Mouse (Mus musculus) kidney, postnatal 0 days (tissue): ENCODE data around the gene Nudt2. TPM values are rescaled to one million over a fixed set of nuclear protein-coding genes. Genes with fewer than 3 reads are reported as not detected.
"Not testable (repeated sequence)": the region's sequence is repeated elsewhere in the genome, so short reads cannot be mapped to it uniquely, and the experiment has no call there.

Experiments
- ATAC-seq: fragments of 200-750 bp; cut with Nextera tagmentation; replicated peaks from 2 replicates; pipeline ENCODE4 v1.8.0; 2017; ENCODE audit warnings: low read depth, moderate number of reproducible peaks, moderate TSS enrichment, moderate library complexity; ENCODE audit not compliant: low FRiP score
- DNase-seq: peaks from one replicate; pipeline ENCODE4 v3.0.0-alpha.2; 2016; ENCODE audit warnings: low spot score
- H3K27ac ChIP-seq: fragments of 300-500 bp; sonication (generic); 2 replicates; pipeline ENCODE4 v1.5.1; 2014; ENCODE audit warnings: mild to moderate bottlenecking
- H3K27me3 ChIP-seq: fragments of 300-500 bp; sonication (generic); 2 replicates; pipeline ENCODE4 v1.6.1; 2014; ENCODE audit warnings: low read length, mixed read lengths; ENCODE audit not compliant: insufficient read depth
- H3K36me3 ChIP-seq: fragments of 300-500 bp; sonication (generic); 2 replicates; pipeline ENCODE4 v1.6.1; 2014; ENCODE audit warnings: low read length, mixed read lengths; ENCODE audit not compliant: insufficient read depth
- H3K4me1 ChIP-seq: fragments of 300-500 bp; sonication (generic); replicated peaks from 2 replicates; pipeline ENCODE4 v1.6.1; 2014; ENCODE audit warnings: antibody characterized with exemption, low read length, mixed read lengths; ENCODE audit not compliant: insufficient read depth
- H3K4me2 ChIP-seq: fragments of 300-500 bp; sonication (generic); 2 replicates; pipeline ENCODE4 v1.6.1; 2014; ENCODE audit warnings: mild to moderate bottlenecking, low read length, moderate library complexity, mixed read lengths
- H3K4me3 ChIP-seq: fragments of 300-500 bp; sonication (generic); replicated peaks from 2 replicates; pipeline ENCODE4 v1.5.1; 2014; ENCODE audit warnings: low read depth, low read length
- H3K9ac ChIP-seq: fragments of 300-500 bp; sonication (generic); 2 replicates; pipeline ENCODE4 v1.6.1; 2014; ENCODE audit warnings: low read depth, low read length
- H3K9me3 ChIP-seq: fragments of 300-500 bp; sonication (generic); replicated peaks from 2 replicates; pipeline ENCODE4 v1.6.1; 2016; ENCODE audit warnings: low read length, inconsistent platforms, mixed read lengths
- CTCF ChIP-seq: IDR thresholded peaks from 2 replicates; pipeline ENCODE4 v1.5.1; 2016; ENCODE audit warnings: antibody characterized with exemption, low read depth, mild to moderate bottlenecking, moderate library complexity
- WGBS: fragments of 180-500 bp; shearing (Covaris S2); extraction: QIAGEN DNeasy Blood & Tissue Kit; methylation state at CpG from one replicate; pipeline ENCODE4 v1.1.7; 2014; 5-methylcytosine and 5-hydroxymethylcytosine counted together
- polyA plus RNA-seq: library from polyadenylated mRNA; unstranded; fragments of >200 nt; fragmentation: Nextera tagmentation; extraction: Ambion mirVana; gene quantifications from 2 replicates; pipeline ENCODE4 v1.2.1, GENCODE M21; 2015

Nudt2 gene
- 57.2 and 61.7 TPM in 2 replicates for polyA plus RNA-seq

- peak within 1 kb of the TSS; percentile 70 for H3K9ac ChIP-seq
- H3K27ac ChIP-seq, result peak within 1 kb of the TSS; percentile 33; the same call in 1 of the 2 replicates
- H3K36me3 ChIP-seq, result no peaks in the 10 kb centered on the region
- TF ChIP-seq CTCF, result no peak
- peak; percentile 100 for DNase-seq
- no peaks in the 10 kb centered on the region for H3K27me3 ChIP-seq
- peak; percentile 98 for ATAC-seq
- under 1% methylated on average over 70 of the region's 70 CpGs for WGBS
- no peaks in the 10 kb centered on the region for H3K9me3 ChIP-seq
- 0 out of 2 replicates have a peak, but pooled peaks cover 2% of the 10 kb centered on the region for H3K4me1 ChIP-seq
- peak within 1 kb of the TSS; percentile 66 for H3K4me2 ChIP-seq
- H3K4me3 ChIP-seq, result peak within 1 kb of the TSS; percentile 60
Observed at GRCm38 (mm10) chr4:41464345-41465286, at the start of gene Nudt2, which contains the start of gene Kif24. Nudt2 (plus strand) TSS chr4:41465151. Kif24 (minus strand) TSS chr4:41464887.

- H3K4me2 ChIP-seq, result no peak overlapping the region
- no peaks in the 10 kb centered on the region for H3K27me3 ChIP-seq
- no peaks in the 10 kb centered on the region for H3K9me3 ChIP-seq
- H3K36me3 ChIP-seq, result no peaks in the 10 kb centered on the region
- no peak overlapping the region for H3K4me3 ChIP-seq
- no peak for DNase-seq
- no peak for TF ChIP-seq CTCF
- no peak for ATAC-seq
- no peaks in the 10 kb centered on the region for H3K4me1 ChIP-seq
- H3K27ac ChIP-seq, result no peak overlapping the region
- H3K9ac ChIP-seq, result no peak overlapping the region
Observed at GRCm38 (mm10) chr4:41416966-41417365, 48.0 kb upstream of the Nudt2 start.

- no peak overlapping the region for H3K9ac ChIP-seq
- TF ChIP-seq CTCF, result no peak
- H3K4me1 ChIP-seq, result no peaks in the 10 kb centered on the region
- 86% methylated on average over 5 of the region's 5 CpGs for WGBS
- H3K27me3 ChIP-seq, result no peaks in the 10 kb centered on the region
- H3K4me3 ChIP-seq, result no peak overlapping the region
- DNase-seq (no peak), ATAC-seq (no peak)
- no peaks in the 10 kb centered on the region for H3K36me3 ChIP-seq
- H3K27ac ChIP-seq, result no peak overlapping the region
- no peak overlapping the region for H3K4me2 ChIP-seq
- no peaks in the 10 kb centered on the region for H3K9me3 ChIP-seq
Observed at GRCm38 (mm10) chr4:41438931-41439330, 26.0 kb upstream of the Nudt2 start.

- WGBS, result 55% methylated on average over 4 of the region's 4 CpGs
- peak; percentile 1 for DNase-seq
- Histone ChIP-seq H3K4me3 (no peak overlapping the region), H3K27ac (no peak overlapping the region), H3K4me2 (no peak overlapping the region), H3K27me3 (no peaks in the 10 kb centered on the region), H3K9me3 (no peaks in the 10 kb centered on the region), H3K36me3 (no peaks in the 10 kb centered on the region), H3K9ac (no peak overlapping the region), H3K4me1 (no peaks in the 10 kb centered on the region)
- ATAC-seq, result no peak
- TF ChIP-seq CTCF, result no peak
Observed at GRCm38 (mm10) chr4:41442790-41443302, 22.1 kb upstream of the Nudt2 start.

GRCm38 (mm10) chr4:41447595-41447994 is 17.4 kb upstream of the Nudt2 start:
- no peak for DNase-seq
- 95% methylated on average over 3 of the region's 3 CpGs for WGBS

GRCm38 (mm10) chr4:41460690-41461089 is 4.3 kb upstream of the Nudt2 start:
- Histone ChIP-seq H3K4me1 (0 out of 2 replicates have a peak, but pooled peaks cover 2% of the 10 kb centered on the region), H3K4me3 (no peak overlapping the region), H3K9ac (no peak overlapping the region), H3K27me3 (no peaks in the 10 kb centered on the region), H3K9me3 (no peaks in the 10 kb centered on the region), H3K27ac (no peak overlapping the region), H3K4me2 (no peak overlapping the region), H3K36me3 (no peaks in the 10 kb centered on the region)
- WGBS, result 96% methylated on average over 1 of the region's 1 CpGs
- DNase-seq (no peak), ATAC-seq (no peak)
- TF ChIP-seq CTCF, result no peak

More at GRCm38 (mm10) chr4:41447595-41447994, 17.4 kb upstream of the Nudt2 start:
- Histone ChIP-seq H3K9me3 (no peaks in the 10 kb centered on the region), H3K9ac (no peak overlapping the region), H3K4me1 (no peaks in the 10 kb centered on the region), H3K4me2 (no peak overlapping the region), H3K36me3 (no peaks in the 10 kb centered on the region), H3K27me3 (no peaks in the 10 kb centered on the region), H3K4me3 (no peak overlapping the region), H3K27ac (no peak overlapping the region)
- no peak for ATAC-seq
- no peak for TF ChIP-seq CTCF

GRCm38 (mm10) chr4:41463051-41463738 is 1.8 kb upstream of the Nudt2 start:
- not testable (repeated sequence) for DNase-seq, H3K9ac ChIP-seq, H3K36me3 ChIP-seq, H3K27ac ChIP-seq, H3K4me1 ChIP-seq, H3K4me3 ChIP-seq, H3K27me3 ChIP-seq, ATAC-seq, H3K9me3 ChIP-seq
- WGBS, result 77% methylated on average over 3 of the region's 3 CpGs
- H3K4me2 ChIP-seq, result peak overlapping the region; percentile 62; the same call in 1 of the 2 replicates
